Mouse (Mus musculus) 3134 (cell line): ENCODE results near the gene Ehd1.
"Not testable (repeated sequence)": the region's sequence is repeated elsewhere in the genome, so short reads cannot be mapped to it uniquely, and the experiment has no call there.

Source experiments
- DNase-seq: peaks from one replicate; pipeline ENCODE4 v3.0.0-alpha.2; 2011; ENCODE audit warnings: low spot score; ENCODE audit not compliant: insufficient read length; ENCODE audit errors: extremely low read depth

The Ehd1 gene

GRCm38 (mm10) chr19:6278439-6279073 lies 2.0 kb downstream of the Ehd1 start:
- no peak for DNase-seq

GRCm38 (mm10) chr19:6279481-6280144 lies 3.1 kb downstream of the Ehd1 start:
- no peak for DNase-seq

- no peak for DNase-seq
Measured at GRCm38 (mm10) chr19:6280554-6280953, 4.0 kb downstream of the Ehd1 start.

- no peak for DNase-seq
Measured at GRCm38 (mm10) chr19:6281122-6282020, 4.8 kb downstream of the Ehd1 start.

GRCm38 (mm10) chr19:6283001-6283400 lies 6.5 kb downstream of the Ehd1 start:
- no peak for DNase-seq

- no peak for DNase-seq
Measured at GRCm38 (mm10) chr19:6284502-6284901, 8.0 kb downstream of the Ehd1 start.

GRCm38 (mm10) chr19:6285226-6285625 lies 8.7 kb downstream of the Ehd1 start:
- DNase-seq = no peak

GRCm38 (mm10) chr19:6285632-6286433 lies 9.3 kb downstream of the Ehd1 start:
- DNase-seq = no peak

- DNase-seq = no peak
Measured at GRCm38 (mm10) chr19:6286434-6287401, 10.2 kb downstream of the Ehd1 start.

- no peak for DNase-seq
Measured at GRCm38 (mm10) chr19:6288236-6288894, 11.8 kb downstream of the Ehd1 start.

GRCm38 (mm10) chr19:6289696-6290238 lies 13.2 kb downstream of the Ehd1 start:
- DNase-seq = no peak

GRCm38 (mm10) chr19:6290720-6291116 lies 14.2 kb downstream of the Ehd1 start:
- DNase-seq = not testable (repeated sequence)

GRCm38 (mm10) chr19:6291117-6291781 lies 14.7 kb downstream of the Ehd1 start:
- DNase-seq = no peak

- DNase-seq = no peak
Measured at GRCm38 (mm10) chr19:6292262-6292661, 15.7 kb downstream of the Ehd1 start.

GRCm38 (mm10) chr19:6294301-6294700 lies 17.8 kb downstream of the Ehd1 start:
- no peak for DNase-seq

- peak; percentile 35 for DNase-seq
Measured at GRCm38 (mm10) chr19:6296551-6297210, 20.2 kb downstream of the Ehd1 start.

GRCm38 (mm10) chr19:6297641-6298040 lies 21.1 kb downstream of the Ehd1 start:
- DNase-seq = peak; percentile 85

- no peak for DNase-seq
Measured at GRCm38 (mm10) chr19:6299003-6299402, 22.5 kb downstream of the Ehd1 start.
